Mouse (Mus musculus): ENCODE measurements at regions not wholly inside any gene's neighbourhood (a gene's known extent, or its start where the extent isn't known, plus 50 kb on each side); places are given as distances from the start of the nearest gene placed in this dataset.
A peak's percentile ranks its signal among the peaks of the same experiment; 100 is the strongest.

DNA sequence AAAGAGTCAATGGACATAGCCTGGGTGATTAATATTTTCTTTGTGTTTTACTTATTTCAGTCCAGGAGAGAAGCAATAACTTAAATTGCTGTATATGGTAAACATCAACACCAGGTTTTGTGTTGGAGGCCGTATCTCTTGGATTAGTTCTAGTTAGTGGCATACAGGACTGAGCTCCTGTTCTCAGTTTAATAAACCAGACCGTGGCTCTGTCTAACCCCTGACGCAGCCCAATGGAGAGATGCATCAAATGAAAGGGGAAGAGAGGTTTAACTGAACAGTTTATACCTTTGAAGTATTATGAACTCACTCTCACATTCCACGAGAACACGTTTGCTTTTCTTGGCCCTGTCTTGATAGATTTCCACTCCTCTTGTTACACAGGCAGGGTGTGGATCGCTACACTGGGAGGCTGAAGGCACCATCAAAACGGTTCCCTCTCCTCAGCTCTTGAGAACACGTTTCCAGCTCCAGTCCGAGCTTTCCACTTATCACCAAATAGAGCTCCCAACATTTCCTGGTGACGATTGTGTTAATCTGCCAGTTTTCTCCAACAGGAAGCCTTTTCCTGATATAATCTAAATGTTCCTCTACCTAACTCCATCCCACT, 54.0 kb upstream of the Cerkl start:
- DNase-seq (ENCODE audit: low spot score in 2 of 2): no peak

DNA sequence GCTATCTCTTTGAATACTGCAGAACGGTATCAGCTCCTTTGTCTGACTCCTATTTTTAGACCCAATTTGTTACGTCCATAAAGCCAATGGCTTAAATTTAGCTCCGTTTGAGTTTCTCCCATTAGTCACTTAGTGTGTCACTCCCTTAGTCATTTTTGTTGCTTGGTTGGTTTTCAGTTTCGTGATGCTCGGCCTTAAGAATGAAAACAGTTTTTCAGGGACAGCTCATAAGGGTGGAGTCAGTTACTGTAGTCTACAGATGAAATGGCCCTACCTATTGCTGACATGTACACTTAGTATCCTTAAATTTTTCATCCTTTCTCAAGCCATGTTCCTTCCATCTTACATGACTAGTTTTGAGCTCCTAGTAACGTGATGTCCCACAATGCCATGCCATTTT, 54.5 kb upstream of the Cerkl start:
- no peak for DNase-seq (ENCODE audit: low spot score in 2 of 2)

DNA sequence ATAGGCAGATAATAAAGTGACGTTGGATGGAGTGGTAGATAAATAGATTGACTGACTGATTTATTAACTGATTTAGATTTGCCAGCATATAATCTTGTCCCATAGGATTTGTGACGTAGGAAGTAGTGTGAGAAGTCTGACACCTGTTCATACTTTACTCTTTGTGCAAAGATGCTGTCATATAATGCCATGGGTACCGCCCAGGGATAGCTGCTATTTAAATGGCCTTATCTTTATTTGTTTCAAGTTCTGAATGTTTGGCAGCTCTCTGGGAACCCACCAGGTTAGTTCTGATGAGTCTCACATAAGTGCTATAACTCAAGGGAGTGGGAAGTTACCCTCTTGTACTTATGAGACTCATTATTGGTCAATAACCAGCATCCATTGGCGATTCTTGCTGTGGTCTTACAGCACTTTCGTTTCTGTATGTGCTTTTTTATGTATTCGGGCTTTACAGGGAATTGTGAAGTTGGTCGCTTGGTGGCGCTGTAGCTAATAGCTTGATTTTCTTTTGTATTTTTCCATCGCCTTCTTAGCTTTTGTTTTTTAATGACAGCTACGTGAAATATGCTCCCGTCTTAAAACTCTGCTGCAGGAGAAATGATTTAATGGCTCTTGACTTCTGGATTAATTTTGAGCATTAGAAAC, 55.2 kb upstream of the Cerkl start:
- peak; percentile 68 to 94 for DNase-seq (ENCODE audit: low spot score in 2 of 2)

DNA sequence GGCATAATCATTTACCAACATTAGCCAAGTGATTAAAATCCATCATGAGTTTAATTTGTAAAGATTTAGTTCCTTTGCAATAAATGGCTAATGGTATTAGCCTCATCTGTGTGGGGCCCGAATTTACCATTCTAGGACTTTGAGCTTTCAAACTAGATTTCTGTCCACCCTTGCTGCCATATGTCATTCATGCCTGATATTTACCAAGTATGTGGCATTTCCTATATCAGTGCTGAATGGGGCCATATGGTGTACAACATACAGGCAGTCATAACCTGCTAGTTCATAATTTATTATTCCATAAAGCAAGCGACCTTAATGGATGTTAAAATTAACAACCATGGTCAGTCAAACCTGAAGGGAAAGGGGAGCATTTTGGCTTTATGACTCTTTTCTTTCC, 55.8 kb upstream of the Cerkl start:
- no peak for DNase-seq (ENCODE audit: low spot score in 2 of 2)

DNA sequence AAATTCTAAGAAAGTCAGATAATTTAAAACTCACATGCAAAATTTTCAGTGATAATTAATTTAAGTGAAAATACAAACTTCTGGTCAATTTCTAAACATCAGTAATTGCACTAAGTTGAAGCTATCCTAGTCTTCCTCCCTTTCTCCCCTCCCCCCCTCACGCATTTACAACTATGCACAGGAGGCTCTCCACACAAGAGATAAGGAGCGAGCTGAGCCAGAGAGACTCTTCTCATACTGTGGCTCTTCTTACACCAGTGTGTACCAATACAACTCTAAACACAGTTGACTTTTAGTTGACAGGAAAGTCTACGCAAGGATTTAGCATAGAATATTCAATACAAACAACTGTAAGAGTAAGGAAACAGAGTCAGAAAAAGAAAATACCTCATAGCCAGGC, 57.1 kb upstream of the Cerkl start:
- DNase-seq (ENCODE audit: low spot score in 2 of 2): no peak

DNA sequence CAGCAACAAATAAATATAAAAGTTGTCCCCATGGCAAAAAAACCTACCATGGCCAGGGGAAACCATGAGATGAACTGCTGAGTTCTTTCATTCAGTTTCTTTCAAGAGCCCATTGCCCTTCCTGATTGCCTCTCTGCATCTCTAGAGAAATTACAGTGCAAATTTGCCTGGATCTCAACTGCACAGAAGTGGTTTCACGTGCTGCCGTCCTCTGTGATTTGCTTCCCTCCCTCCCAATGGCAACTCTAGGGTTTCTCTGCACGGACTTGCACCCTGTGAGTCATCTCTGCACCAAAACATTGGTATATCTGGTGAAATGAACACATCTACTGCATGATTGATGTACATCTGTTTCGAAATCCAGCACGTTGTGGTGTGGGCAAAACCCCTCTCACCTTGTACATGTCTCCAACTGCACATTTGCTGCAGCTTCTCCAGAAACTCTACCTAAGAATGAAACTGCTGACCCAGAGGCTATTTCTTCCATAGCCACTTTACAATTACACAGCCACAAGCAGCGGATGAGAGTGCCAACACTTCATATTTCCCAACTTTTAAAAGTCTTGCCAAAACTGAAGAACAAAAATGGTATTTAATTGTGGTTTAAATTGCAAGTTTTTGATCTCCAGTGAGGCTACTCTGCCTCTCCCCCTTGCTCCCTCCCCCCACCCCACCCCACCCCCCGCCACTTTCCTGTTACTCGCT, 61.6 kb upstream of the Cerkl start:
- no peak for DNase-seq (ENCODE audit: low spot score in 2 of 2)

DNA sequence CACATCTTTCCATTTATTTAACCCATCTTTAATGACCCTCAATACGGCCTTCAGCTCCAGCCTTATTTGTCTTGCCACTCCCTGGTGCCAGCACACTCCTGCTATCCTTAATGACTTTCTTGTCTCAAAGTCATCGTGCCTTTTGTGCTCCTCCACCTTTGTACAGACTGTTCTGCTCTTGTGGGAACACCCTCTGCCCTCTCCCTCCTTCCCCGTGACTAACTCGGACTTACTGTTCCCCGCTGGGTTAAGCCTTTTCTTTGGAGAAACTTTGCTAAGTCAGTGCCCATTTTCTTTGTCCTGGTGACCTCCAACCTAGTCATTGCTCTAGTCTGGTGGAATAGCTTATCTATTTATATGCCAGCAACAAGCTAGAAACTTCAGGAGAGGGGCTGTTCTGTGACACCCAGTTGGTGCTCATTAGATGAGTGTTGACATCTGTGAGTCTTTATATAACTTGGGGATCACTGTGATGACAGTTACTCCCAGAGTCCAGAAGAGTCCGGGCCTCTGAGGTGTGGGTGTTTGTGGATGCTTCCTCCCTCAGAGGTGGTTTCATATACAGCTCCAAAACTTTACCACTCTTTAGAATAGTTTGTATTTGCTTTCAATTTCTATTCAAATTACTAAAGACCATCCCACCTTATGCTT, 63.3 kb upstream of the Cerkl start:
- DNase-seq (ENCODE audit: low spot score in 2 of 2): no peak

DNA sequence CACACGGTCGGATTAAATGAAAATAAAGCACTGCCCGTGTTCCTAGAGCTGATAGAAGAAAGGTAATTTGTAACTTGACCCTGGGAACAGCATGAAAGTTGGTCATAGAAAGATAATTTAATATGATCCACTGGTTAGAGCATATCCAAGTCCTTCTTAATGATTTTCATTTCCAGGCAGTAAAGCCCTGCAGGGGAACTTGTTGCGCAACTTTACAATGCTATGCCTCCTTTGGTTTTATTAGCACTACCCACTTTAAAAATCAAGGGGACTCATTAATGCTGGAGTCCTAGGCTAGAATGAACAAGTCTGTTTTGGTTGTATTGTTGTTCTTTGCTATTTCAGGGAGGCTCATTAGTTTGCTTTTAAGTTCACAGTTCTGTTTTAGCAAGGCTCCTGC, 66.9 kb upstream of the Cerkl start:
- no peak for DNase-seq (ENCODE audit: low spot score in 2 of 2)

DNA sequence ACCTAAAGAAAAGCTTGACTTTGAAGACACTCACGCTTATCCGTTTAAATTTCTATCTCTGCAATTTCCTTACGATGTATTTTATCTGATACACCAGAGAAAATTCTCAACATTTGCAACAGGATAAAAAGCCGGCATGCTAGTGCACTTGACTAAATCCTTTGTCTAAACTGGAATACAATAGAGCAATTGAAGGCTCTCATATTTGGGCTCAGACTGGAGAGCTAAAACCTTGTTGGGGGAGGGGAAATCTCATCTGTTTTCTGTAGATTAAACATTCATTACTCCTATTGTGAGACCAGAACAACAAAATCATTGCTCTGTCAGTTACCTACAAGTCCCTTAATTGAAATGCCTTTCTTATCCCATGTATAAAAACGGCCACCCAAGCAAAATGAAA, 70.9 kb upstream of the Cerkl start:
- DNase-seq (ENCODE audit: low spot score in 2 of 2): no peak

DNA sequence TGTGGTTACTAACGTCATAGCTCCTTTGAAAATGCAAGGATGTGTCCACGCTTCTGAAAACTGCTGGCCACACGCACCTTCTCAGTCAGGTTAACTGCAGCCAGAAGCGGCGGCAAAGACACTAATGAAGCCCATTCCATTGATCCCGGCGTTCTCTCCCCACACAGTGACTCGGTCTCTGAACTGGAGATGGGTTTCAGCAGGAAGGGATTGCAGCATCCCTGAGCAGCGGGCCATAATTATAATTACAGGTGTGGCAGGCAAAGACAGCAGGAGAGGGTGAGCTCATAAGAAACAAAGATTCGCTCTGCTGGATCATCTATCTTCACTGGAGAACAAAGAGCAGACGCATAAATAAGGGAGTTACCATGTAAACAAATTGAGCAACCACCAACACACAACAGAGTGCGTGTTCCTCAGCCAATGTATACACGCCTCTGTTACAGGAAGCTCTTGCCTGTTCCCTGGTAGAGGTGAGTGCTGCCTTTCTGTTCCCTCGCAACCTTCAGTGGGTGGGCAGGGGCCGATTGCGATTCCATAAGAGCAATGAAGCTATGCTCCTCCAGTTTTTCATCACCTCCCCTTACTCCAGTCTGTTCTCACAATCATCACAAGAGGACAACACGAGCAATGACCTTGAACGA, 71.9 kb upstream of the Cerkl start:
- no peak for DNase-seq (ENCODE audit: low spot score in 2 of 2)

DNA sequence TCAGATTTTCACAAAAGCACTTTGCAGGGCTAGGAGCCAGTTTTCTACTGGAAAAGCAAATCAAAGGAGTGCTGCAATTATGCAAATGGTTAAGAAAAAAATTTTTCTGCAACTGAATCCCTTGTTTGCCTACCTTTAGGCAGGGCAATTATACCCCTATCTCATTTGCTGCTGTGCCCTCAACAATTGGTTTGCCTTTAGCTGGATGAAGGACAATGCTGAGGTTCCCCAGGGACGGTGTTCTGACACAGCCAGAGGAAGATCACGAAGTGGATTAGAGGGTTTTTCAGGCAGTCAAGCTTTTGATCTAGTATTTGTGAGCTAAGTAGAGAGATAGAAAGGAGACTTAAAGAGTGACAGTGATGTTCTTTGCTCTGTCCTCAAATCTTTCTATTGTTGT, 72.6 kb upstream of the Cerkl start:
- DNase-seq (ENCODE audit: low spot score in 2 of 2): no peak

DNA sequence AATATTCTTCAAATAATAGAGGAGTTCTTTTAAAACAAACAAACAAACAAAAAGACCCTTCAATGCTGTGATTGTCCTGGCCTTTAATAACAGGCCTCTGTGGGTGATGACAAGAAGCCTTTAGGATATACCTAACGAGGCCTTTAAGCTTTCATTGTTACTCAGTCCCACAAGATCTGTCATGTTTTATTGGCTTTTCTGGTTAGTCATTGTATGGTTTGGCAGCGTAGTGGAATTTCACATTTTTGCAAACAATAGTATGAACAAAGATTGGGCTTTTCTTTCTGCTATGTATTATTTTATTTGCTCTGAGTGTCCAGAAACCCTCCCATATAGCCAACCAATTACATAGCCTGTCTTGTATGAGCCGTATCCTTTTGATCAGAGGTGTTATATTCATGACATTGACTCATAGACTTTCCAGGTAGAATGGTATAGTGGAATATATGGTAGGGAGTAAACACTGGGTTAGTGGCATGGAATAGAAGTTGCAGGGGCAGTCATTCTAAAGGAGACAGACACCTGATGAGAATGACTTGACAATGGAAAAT, 76.1 kb upstream of the Cerkl start:
- no peak for DNase-seq (ENCODE audit: low spot score in 2 of 2)

DNA sequence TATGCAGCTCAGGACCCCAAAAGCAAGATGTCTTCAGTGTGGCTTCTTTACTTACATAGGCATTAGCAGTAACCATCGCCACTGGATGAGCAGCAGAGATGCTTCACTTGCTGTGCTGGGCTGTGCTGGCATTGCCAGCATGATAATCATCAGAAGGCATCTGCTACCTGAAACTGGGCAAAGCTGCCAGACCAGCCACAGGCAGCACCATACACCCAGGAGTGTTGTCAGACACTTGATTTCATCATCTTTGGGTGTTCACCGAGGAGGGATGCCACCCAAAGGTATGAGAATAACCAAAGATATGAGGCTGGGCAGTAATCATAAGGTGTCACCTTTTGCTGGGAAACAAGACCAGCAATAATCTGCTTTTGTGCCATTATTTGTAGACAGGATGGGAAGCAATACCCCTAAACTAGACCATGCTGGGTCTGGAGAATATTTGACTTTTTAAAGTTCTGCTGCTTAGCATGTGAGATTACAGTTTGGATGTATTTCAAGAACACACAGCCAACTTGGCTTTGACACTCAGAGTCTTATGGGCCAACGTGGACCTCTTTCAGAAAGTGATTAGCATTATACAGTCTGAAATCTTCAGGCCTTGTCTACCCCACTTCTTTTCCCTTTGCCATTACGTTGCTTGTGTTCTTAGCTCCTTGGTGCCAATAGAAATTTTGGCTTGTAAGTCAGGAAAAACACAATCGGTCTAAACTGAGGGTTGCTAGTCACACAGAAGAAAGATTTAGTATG, 80.7 kb upstream of the Cerkl start:
- DNase-seq (ENCODE audit: low spot score in 2 of 2): no peak

DNA sequence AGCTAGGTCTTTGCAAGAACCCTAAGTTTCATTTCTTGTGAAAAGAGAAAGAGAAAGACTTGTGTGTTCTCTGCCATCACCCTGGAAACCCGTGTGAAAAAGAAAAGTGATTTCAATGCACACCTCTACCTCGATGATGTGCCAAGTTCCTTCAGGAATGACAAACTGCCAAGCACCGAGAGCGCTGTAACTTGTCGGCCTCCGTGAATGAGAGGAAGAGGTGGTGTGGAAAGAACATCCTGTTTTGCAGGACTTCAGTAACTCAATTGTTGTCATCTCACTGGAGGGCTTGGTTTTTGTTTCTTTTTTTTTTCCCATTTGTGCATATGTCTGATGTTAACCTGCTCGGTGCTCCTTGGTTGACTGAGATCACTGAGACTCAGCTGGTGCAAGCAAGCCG, 83.8 kb upstream of the Cerkl start:
- no peak for DNase-seq (ENCODE audit: low spot score in 2 of 2)

DNA sequence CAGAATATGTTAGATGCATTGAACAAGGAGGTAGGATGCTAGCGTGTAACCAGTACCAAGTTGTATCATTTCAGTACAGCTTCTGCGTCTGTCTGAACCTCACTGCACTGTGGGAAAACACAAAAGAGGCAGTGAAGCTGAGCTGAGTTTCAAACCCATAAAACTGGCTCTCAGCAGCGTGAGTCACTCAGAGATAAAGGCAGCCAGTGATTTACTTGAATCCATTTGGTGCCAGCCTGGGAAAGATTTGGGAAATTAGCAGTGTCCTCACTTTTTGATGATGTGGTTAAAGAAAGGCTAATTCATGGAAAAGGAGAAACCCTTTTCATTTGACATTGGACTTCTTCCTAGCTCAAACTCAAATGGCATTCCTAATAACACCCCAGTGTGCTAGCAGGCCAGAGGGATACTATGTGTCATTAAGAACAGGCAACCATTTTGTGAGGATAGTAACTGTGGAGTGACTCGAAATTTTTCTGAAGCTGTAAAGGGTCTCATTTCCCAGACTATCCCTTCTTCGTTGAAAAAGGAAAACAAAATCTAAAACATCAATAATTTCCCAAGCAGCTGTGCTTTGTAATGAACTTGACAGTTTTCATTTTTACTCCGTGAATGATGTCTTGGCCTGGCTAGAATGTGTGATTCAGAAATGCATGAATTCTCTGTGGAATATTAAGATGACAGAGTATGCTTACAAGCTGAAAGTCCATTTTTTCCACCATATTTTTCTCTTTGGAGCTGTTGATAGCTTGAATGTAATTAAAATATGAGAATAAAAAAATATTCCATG, 85.8 kb upstream of the Cerkl start:
- DNase-seq (ENCODE audit: low spot score in 2 of 2): no peak

DNA sequence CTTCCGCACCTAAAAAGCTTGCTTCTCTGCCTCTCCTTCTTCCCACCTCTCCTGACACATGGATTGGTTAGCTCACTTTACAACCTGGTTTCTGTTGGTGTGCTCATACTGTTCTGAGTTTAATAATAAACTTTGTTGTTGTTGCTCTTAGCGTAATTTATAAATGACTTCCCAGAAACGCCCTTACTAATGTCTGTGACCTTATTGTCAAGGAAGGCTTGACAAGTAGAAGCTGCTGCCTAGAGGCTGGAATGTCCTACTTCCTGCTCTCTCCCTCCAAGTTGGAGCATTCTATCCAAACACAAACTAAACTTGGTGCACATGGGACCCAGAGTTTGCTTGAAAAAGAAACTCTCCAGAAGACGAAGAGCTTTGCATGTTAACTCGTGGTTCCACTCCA, 86.9 kb upstream of the Cerkl start:
- no peak for DNase-seq (ENCODE audit: low spot score in 2 of 2)

DNA sequence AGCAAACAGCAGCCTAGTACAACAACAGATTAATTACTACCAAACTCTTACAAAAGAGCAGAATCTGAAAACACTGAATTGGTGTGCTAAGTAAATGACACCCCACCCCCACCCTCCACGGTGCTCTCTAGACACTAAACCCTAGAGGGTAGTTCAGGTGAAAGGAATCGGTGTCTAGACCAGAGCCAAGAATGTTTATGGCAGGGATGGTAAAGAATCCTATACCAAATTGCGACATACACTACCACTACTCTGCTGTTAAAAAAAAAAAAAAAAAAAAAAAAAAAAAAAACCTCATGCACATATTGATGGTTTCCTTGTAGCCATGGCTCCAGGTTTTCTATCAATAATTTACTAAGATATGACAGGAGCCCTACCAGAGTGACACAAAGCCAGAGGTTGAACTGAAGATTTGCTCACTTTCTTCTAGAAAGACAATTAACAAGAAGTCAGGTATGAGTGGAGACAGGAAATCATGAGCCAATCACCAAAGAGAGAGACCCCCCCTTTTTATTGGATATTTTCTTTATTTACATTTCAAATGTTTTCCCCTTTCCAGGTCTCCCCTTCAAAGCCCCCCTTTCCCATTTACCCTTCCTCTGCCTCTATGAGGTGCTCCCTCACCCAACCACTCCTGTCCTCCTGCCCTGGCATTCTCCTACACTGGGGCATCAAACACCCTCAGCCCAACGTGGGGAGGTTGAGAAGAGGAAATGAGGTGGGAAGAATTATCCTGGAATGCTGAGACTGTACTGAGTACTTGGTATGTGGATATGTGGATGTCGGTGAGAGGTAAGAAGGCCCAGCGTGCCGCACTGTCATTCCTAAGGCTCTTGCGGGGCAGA, 87.6 kb upstream of the Cerkl start:
- DNase-seq (ENCODE audit: low spot score in 2 of 2): no peak

DNA sequence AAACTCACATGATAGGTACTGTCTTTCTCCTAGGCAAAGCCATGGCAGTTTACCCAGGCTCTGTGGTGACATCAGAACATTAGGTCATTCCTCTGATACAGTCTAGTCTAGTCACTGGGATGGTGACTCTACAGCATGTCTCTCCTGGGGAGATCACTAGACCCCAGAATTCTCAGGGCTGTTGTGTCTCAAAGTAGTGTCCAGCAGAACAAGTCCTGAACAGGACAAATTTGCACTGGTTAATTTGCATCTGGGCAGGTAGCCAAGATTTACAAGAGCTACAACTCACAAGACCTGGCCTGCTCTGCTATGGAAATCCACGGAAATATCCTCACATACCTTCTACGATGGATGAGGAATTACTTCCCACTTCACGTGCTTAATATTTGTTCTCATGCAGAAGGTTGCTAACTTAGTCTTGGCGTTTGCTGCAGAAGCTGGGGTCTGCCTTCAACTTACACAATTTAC, 88.2 kb upstream of the Cerkl start:
- DNase-seq (ENCODE audit: low spot score in 2 of 2): no peak

DNA sequence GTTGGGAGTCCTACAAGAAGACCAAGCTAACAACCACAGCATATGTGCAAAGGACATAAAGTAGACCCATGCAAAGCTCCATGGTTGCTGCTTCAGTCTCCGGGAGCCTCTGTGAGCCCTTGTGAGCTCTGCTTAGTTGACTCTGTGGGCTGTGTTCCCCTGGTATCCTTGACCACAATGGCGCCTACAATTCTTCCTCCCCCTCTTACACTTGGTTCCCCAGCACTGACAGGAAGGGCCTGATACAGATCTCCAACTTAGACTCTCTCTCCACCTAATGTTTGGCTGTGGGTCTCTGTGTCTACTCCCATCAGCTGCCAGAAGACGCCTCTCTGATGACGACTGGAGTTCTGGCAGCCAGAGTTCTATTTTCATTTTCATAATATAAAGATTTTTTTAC, 88.9 kb upstream of the Itprid2 start:
- no peak for DNase-seq (ENCODE audit: low spot score in 2 of 2)
